Mouse (Mus musculus) heart, embryonic 11.5 days (tissue): ENCODE results near the gene Csmd2. TPM values are rescaled to one million over a fixed set of nuclear protein-coding genes. Genes with fewer than 3 reads are reported as not detected.

Experiments
- ATAC-seq: fragments of 200-750 bp; cut with Nextera tagmentation; replicated peaks from 2 replicates; pipeline ENCODE4 v1.8.0; 2017; ENCODE audit warnings: moderate library complexity; ENCODE audit not compliant: insufficient number of reproducible peaks, low FRiP score, low TSS enrichment
- H3K27ac ChIP-seq: fragments of 300-500 bp; sonication (generic); 2 replicates; pipeline ENCODE4 v1.5.1; 2014; ENCODE audit warnings: mild to moderate bottlenecking, low read depth, low read length
- H3K27me3 ChIP-seq: fragments of 300-500 bp; sonication (generic); 2 replicates; pipeline ENCODE4 v1.6.1; 2014; ENCODE audit warnings: mild to moderate bottlenecking, low read length, mixed read lengths; ENCODE audit not compliant: control insufficient read depth, insufficient read depth
- H3K36me3 ChIP-seq: fragments of 300-500 bp; sonication (generic); 2 replicates; pipeline ENCODE4 v1.6.1; 2014; ENCODE audit warnings: mild to moderate bottlenecking, low read length, moderate library complexity, mixed read lengths; ENCODE audit not compliant: control insufficient read depth, insufficient read depth
- H3K4me1 ChIP-seq: fragments of 300-500 bp; sonication (generic); 2 replicates; pipeline ENCODE4 v1.6.1; 2014; ENCODE audit warnings: low read length; ENCODE audit not compliant: control insufficient read depth, insufficient read depth
- H3K4me2 ChIP-seq: fragments of 300-500 bp; sonication (generic); 2 replicates; pipeline ENCODE4 v1.6.1; 2014; ENCODE audit warnings: mild to moderate bottlenecking, moderate library complexity
- H3K4me3 ChIP-seq: fragments of 300-500 bp; sonication (generic); 2 replicates; pipeline ENCODE4 v1.5.1; 2014; ENCODE audit warnings: low read depth, low read length
- H3K9ac ChIP-seq: fragments of 300-500 bp; sonication (generic); 2 replicates; pipeline ENCODE4 v1.6.1; 2014; ENCODE audit warnings: mild to moderate bottlenecking, low read depth, low read length, moderate library complexity
- H3K9me3 ChIP-seq: fragments of 300-500 bp; sonication (generic); replicated peaks from 2 replicates; pipeline ENCODE4 v1.6.1; 2016; ENCODE audit warnings: low read length; ENCODE audit not compliant: control insufficient read depth
- WGBS: fragments of 180-500 bp; shearing (Covaris S2); extraction: QIAGEN DNeasy Blood & Tissue Kit; methylation state at CpG from one replicate; pipeline ENCODE4 v1.1.7; 2014; ENCODE audit not compliant: insufficient replicate concordance; 5-methylcytosine and 5-hydroxymethylcytosine counted together
- polyA plus RNA-seq: library from polyadenylated mRNA; unstranded; fragments of >200 nt; fragmentation: Nextera tagmentation; extraction: Ambion mirVana; gene quantifications from 2 replicates; pipeline ENCODE4 v1.2.1, GENCODE M21; 2014

Csmd2 gene
- polyA plus RNA-seq, 1 experiment from 2014 or later = 0.21 TPM

DNA sequence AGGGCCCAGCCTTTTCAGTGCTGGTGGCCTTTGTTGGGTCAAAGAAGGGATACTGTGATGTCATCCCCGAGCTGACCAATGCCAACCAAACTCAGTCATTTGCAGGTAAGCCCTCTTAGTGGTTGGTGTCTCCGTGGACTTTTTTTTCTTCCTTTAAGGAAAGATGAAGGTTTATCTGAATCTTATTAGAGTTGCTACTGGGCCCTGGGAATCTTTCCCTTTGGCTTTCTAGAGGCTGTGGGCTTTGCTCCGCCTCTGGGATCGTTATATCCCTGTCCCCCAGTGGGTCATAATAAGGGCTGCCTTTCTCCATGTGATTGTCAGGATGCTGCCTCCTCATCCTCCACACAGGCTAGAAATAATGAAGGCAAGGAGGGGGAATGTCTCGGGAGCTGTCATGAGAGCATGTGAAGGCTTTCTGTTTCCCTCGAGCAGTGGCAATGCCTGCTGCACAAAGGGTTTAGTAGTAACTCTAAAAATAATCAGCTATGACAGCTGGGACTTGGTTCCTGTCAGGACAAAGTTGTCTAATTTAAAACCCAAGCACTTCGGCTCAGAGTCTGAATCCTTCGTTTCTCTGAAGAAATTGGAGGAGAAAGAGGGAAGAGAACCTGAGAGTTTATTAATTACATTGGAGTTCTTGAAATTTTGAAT is 273.4 kb downstream of the Csmd2 start, which contains the start of gene Hmgb4:
Hmgb4 (minus strand) TSS at position 51 of the 654 bp plus-strand sequence.
- H3K27ac ChIP-seq = no peak within 1 kb of the TSS
- 69% methylated on average over 8 of the region's 8 CpGs for WGBS
- no peaks in the 10 kb centered on the region for H3K4me1 ChIP-seq
- no peak within 1 kb of the TSS for H3K4me3 ChIP-seq
- no peak for ATAC-seq
- no peaks in the 10 kb centered on the region for H3K36me3 ChIP-seq
- no peak within 1 kb of the TSS for H3K4me2 ChIP-seq
- no peaks in the 10 kb centered on the region for H3K9me3 ChIP-seq
- H3K27me3 ChIP-seq = no peaks in the 10 kb centered on the region
- H3K9ac ChIP-seq = no peak within 1 kb of the TSS

DNA sequence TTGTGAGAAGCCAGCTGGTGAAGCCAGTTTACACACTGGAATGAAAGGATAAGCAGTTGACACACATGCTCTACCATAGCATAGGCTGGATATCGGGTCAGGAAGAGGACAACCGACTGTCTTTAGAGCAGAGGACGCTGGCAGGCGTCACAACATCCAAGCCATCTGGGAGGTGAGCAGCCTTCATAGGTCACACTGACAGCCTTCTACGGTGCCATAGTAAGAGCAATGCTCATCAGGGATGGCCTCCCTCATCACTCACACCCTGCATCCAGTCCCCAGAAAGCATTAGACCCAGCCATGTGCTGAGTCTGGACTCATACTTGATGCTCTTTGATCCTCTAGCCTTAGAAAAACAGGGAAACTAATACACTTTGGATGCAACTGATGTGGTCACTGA is 276.8 kb downstream of the Csmd2 start:
- Histone ChIP-seq H3K4me1 (no peaks in the 10 kb centered on the region), H3K27me3 (no peaks in the 10 kb centered on the region), H3K4me2 (no peak overlapping the region), H3K36me3 (no peaks in the 10 kb centered on the region), H3K4me3 (no peak overlapping the region), H3K27ac (no peak overlapping the region), H3K9me3 (no peaks in the 10 kb centered on the region), H3K9ac (no peak overlapping the region)
- ATAC-seq = no peak
- 83% methylated on average over 5 of the region's 5 CpGs for WGBS

- Histone ChIP-seq H3K36me3 (no peaks in the 10 kb centered on the region), H3K27me3 (no peaks in the 10 kb centered on the region), H3K9me3 (no peaks in the 10 kb centered on the region), H3K4me3 (no peak overlapping the region), H3K4me2 (no peak overlapping the region), H3K4me1 (no peaks in the 10 kb centered on the region), H3K9ac (no peak overlapping the region), H3K27ac (no peak overlapping the region)
- no peak for ATAC-seq
- 79% methylated on average over 3 of the region's 3 CpGs for WGBS
Measured at GRCm38 (mm10) chr4:128265341-128265740, 277.7 kb downstream of the Csmd2 start.

DNA sequence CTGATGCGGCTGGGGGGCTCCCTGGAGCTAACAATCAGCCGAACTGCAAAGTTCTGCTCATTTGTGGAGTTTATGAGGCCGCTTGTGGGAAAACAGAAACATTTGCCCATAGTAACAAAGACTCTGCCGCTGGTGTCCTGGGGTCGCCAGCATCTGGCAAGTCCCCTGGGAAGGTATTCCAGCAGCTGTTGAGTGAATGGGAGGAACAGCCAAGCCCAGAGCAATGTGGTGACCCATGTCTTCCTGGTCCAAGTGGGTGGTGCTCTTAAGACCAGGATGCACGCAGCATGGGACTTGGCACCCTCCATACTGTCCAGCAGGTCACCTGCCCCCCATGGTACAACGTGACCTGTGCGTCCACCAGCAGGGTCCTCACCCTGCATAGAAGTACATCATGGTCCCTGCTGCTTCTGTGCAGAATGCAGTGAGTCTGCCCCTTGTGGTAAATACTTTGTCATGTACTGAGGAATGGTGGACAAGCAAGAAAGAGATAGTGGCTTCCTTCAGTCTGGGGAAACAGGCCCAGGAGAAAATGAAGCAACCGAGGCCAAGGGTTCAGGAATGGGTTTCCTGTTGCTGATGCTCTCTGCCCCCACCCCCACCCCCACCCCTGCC is 281.7 kb downstream of the Csmd2 start:
- Histone ChIP-seq H3K4me1 (no peaks in the 10 kb centered on the region), H3K4me3 (no peak overlapping the region), H3K4me2 (no peak overlapping the region), H3K36me3 (no peaks in the 10 kb centered on the region), H3K9ac (no peak overlapping the region), H3K27me3 (no peaks in the 10 kb centered on the region), H3K9me3 (no peaks in the 10 kb centered on the region), H3K27ac (no peak overlapping the region)
- WGBS = 76% methylated on average over 9 of the region's 9 CpGs
- no peak for ATAC-seq

DNA sequence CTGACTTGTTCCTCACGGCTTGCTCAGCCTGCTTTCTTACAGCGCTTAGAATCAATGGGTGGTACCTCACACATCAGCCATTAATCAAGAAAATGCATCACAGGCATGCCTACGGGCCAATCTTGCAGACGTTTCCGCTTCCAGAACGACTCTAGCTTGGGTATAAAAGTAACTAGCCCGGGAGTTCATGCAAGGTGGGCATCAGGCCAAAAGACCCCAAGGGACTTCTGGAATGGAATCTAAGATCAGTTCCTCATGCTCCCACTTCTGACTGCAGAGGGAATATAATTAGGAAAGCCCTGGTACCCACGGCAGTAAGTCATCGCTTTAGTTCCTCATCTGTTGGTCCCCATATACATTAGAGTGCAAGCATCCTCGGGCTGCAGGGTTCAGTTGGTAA is 282.5 kb downstream of the Csmd2 start:
- 77% methylated on average over 10 of the region's 10 CpGs for WGBS
- H3K27ac ChIP-seq = no peak overlapping the region
- ATAC-seq = no peak

GRCm38 (mm10) chr4:128270931-128271330 is 283.3 kb downstream of the Csmd2 start:
- no peak for ATAC-seq
- Histone ChIP-seq H3K27ac (no peak overlapping the region), H3K27me3 (no peaks in the 10 kb centered on the region), H3K4me1 (no peaks in the 10 kb centered on the region), H3K9ac (no peak overlapping the region), H3K4me2 (no peak overlapping the region), H3K36me3 (no peaks in the 10 kb centered on the region), H3K4me3 (no peak overlapping the region), H3K9me3 (no peaks in the 10 kb centered on the region)
- WGBS = 71% methylated on average over 19 of the region's 19 CpGs

More for the DNA sequence above, 282.5 kb downstream of the Csmd2 start:
- Histone ChIP-seq H3K9me3 (no peaks in the 10 kb centered on the region), H3K4me2 (no peak overlapping the region), H3K9ac (no peak overlapping the region), H3K4me1 (no peaks in the 10 kb centered on the region), H3K4me3 (no peak overlapping the region), H3K27me3 (no peaks in the 10 kb centered on the region), H3K36me3 (no peaks in the 10 kb centered on the region)

DNA sequence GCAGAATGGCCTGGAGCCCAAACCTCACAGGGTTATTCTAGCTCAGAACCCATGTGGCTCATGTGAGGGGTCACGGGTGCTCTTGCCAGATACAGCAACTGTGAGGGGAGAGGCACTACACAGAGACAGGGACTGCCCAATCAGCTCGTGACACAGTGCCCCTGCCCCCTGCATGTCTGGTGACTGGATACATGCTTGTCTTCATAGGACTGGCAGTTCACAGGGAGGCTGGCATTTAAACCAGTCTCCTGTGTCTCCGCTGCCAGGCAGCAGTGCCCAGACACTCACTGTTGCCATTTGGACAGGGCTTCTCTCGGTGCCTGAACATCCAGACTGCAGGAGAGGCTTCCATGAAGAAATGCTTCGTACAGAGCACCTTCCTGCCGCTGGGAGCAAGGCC is 284.8 kb downstream of the Csmd2 start:
- 65% methylated on average over 6 of the region's 6 CpGs for WGBS
- Histone ChIP-seq H3K27ac (no peak overlapping the region), H3K4me3 (no peak overlapping the region), H3K36me3 (no peaks in the 10 kb centered on the region), H3K9ac (no peak overlapping the region), H3K4me1 (peaks cover 2% of the 10 kb centered on the region; the same call in 1 of the 2 replicates), H3K27me3 (0 out of 2 replicates have a peak, but pooled peaks cover 2% of the 10 kb centered on the region), H3K9me3 (no peaks in the 10 kb centered on the region), H3K4me2 (no peak overlapping the region)
- no peak for ATAC-seq

- Histone ChIP-seq H3K4me3 (no peak overlapping the region), H3K9ac (no peak overlapping the region), H3K4me2 (no peak overlapping the region), H3K9me3 (no peaks in the 10 kb centered on the region), H3K4me1 (peaks cover 5% of the 10 kb centered on the region), H3K27ac (no peak overlapping the region), H3K27me3 (0 out of 2 replicates have a peak, but pooled peaks cover 2% of the 10 kb centered on the region), H3K36me3 (no peaks in the 10 kb centered on the region)
- WGBS = 66% methylated on average over 11 of the region's 11 CpGs
- ATAC-seq = no peak
Measured at GRCm38 (mm10) chr4:128273146-128273545, 285.5 kb downstream of the Csmd2 start.

- Histone ChIP-seq H3K9me3 (no peaks in the 10 kb centered on the region), H3K27me3 (0 out of 2 replicates have a peak, but pooled peaks cover 2% of the 10 kb centered on the region), H3K4me3 (no peak overlapping the region), H3K9ac (no peak overlapping the region), H3K36me3 (no peaks in the 10 kb centered on the region), H3K4me2 (no peak overlapping the region), H3K4me1 (peaks cover 7% of the 10 kb centered on the region), H3K27ac (no peak overlapping the region)
- WGBS = 79% methylated on average over 5 of the region's 5 CpGs
- no peak for ATAC-seq
Measured at GRCm38 (mm10) chr4:128275116-128275515, 287.5 kb downstream of the Csmd2 start.
